Mouse (Mus musculus) heart, postnatal 25 days (tissue): ENCODE measurements around the gene Olfr585. TPM values are rescaled to one million over a fixed set of nuclear protein-coding genes. Genes with fewer than 3 reads are reported as not detected.

Experiments used
- DNase-seq: peaks from one replicate; pipeline ENCODE4 v3.0.0; 2022; ENCODE audit warnings: low spot score
- intact Hi-C: fragments of 180-260 bp; cut with DNase I; formaldehyde crosslinking; loops from one replicate; pipeline ENCODE4 v1.15.1; 2025
- total RNA-seq, 2 experiments: library from RNA; stranded (reverse); gene quantifications; 2 replicates each; pipeline ENCODE4 v1.2.3; 2021

The Olfr585 gene
- not detected for total RNA-seq

DNA sequence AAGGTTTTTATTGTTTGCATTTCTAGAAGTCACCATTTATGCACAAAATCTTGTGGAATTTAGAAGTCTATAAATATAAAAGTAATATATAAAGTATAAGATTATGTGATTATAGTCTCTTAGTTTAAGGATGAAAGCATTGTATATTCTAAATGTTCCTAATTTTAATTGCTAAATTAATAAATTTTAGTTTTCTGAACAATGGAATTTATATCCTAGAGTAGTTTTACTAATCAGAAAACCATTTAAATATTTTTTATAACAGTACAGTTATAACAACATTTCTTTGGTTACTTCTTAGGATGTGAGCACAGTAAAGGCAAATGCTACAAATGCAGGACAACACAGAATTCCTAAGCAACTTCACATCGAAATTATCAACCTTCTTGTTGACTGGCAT, at the start of gene Olfr585:
TSS of gene Olfr585 (plus strand) at position 301 of the 400 bp plus-strand sequence.
- intact Hi-C loops: no loop called here
- no peak for DNase-seq

DNA sequence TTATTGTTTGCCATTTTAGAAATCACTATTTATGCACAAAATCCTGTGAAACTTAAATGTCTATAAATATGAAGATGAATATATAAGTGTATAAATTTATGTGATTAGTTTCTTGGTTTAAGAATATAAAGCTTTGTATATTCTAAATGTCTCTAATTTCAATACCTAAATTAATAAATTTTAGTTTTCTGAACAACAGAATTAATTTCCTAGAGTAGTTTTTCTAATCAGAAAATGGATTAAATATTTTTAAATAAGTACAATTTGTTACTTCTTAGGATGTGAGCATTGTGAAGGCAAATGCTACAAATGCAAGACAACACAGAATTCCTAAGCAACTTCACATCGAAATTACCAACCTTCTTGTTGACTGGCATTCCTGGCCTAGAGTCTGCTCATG, 46.5 kb upstream of the Olfr585 start, which contains the start of gene Olfr583:
TSS of gene Olfr583 (plus strand) at position 301 of the 400 bp plus-strand sequence.
- DNase-seq: no peak
- intact Hi-C loops: loop anchor here (5.0 kb wide), 1 partner anchor 194 kb away; the partner anchor contains the start of gene Olfr566

DNA sequence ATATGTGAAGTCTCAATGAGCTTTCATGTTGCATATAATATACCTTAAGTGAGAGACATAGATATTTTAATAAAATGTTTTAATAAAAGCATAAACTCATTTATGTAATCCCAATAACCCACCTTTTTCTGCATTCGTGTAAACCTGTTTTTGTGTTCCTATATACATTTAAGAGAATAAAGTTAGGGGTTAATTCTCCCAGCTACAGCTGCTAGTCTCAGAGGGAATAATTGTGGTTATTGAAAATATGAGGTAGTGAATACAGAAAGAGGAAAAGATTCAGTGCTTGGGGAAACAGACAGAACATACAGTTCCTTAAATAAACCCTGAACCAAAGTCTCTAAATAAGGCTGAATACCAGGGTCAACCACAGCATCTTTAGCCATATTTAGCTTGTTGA, 15.9 kb upstream of the Olfr585 start, which contains the start of gene Olfr584:
TSS of gene Olfr584 (plus strand) at position 301 of the 400 bp plus-strand sequence.
- intact Hi-C loops: no loop called here

DNA sequence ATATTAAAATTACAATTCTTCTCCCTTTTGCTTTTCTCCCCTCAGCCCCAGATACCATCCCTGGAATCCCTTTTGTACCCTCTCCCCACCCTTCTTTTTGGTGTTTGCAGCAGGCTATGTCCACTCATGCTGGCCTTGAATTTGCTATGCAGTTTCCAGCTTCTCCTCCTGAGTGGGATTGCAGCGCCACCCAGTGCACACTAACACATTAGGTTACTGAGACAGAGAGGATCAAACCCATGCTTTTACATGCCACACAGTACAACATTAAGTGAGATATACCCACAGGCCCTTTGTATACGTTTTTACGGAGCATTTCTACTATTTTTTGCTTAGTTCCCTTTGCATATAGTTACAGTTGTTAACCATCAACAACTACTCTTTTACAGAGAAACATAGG, 21.9 kb downstream of the Olfr585 start:
- intact Hi-C loops: no loop called here
- DNase-seq: no peak

More for the DNA sequence above, 15.9 kb upstream of the Olfr585 start, which contains the start of gene Olfr584:
- DNase-seq: no peak

DNA sequence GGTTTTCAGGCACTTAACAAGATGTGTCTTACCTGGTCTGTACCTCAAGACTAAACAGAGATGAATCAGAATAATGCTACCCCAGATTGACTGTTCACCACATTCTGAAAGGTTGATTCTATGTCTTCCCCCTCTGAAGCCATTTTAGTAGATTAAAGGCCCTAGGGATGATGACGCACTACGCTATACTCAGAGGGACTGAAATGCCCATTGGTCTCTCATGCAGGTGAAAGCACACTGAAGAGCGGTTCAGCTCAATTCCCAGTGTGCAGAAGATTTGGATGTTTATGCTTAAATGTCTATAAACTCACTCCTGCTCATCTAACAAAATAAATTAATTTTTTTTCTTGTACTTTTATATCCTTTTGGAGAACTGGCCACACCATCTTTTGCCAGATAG, 28.0 kb downstream of the Olfr585 start, which contains the start of gene Olfr586:
TSS of gene Olfr586 (minus strand) at position 101 of the 400 bp plus-strand sequence.
- intact Hi-C loops: no loop called here

DNA sequence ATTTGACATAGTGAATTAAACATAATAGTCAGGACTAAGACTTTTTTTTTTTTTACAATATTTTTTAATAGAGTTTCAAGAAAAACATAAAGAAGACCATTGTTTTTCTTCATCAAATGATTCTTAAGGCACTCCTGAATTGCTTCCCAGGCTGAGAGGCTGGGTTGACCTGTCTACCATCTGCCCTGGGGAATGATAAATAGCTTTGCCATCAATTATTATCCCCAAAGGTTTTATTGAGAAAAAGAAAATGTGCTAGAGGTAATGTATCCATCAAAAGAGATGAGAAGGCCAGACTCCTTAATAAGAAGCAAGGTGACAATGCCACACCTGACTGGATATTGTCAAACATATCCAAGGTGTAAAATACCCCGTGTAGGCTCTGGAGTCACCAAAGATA, 43.1 kb downstream of the Olfr585 start, which contains the start of gene Olfr588-ps1:
TSS of gene Olfr588-ps1 (plus strand) at position 301 of the 400 bp plus-strand sequence.
- no peak for DNase-seq
- intact Hi-C loops: no loop called here

More for the DNA sequence above, 28.0 kb downstream of the Olfr585 start, which contains the start of gene Olfr586:
- no peak for DNase-seq

Other genes with a start within 250 kb of the Olfr585 start
- gene Olfr566, start 239.0 kb upstream of the Olfr585 start, total RNA-seq: not detected
- gene Olfr568, start 220.6 kb upstream of the Olfr585 start, total RNA-seq: not detected
- gene Olfr569, start 206.8 kb upstream of the Olfr585 start, total RNA-seq: not detected
- gene Olfr570, start 203.1 kb upstream of the Olfr585 start, total RNA-seq: not detected
- gene Olfr571, start 180.2 kb upstream of the Olfr585 start, total RNA-seq: not detected
- gene Olfr572, start 173.3 kb upstream of the Olfr585 start, total RNA-seq: not detected
- gene Olfr573-ps1, start 155.1 kb upstream of the Olfr585 start, total RNA-seq: not detected
- not detected for gene Olfr574, start 149.3 kb upstream of the Olfr585 start, total RNA-seq
- gene Olfr575, start 138.9 kb upstream of the Olfr585 start, total RNA-seq: not detected
- gene Olfr576, start 135.1 kb upstream of the Olfr585 start, total RNA-seq: not detected
- gene Olfr577, start 121.8 kb upstream of the Olfr585 start, total RNA-seq: not detected
- gene Olfr578, start 108.4 kb upstream of the Olfr585 start, total RNA-seq: not detected
- gene Olfr582, start 59.7 kb upstream of the Olfr585 start, total RNA-seq: not detected
- gene Olfr583, start 46.4 kb upstream of the Olfr585 start, total RNA-seq: not detected
- not detected for gene Olfr584, start 15.8 kb upstream of the Olfr585 start, total RNA-seq
- gene Olfr586, start 27.9 kb downstream of the Olfr585 start, total RNA-seq: not detected
- not detected for gene Olfr588-ps1, start 43.2 kb downstream of the Olfr585 start, total RNA-seq
- gene Olfr589, start 58.6 kb downstream of the Olfr585 start, total RNA-seq: not detected
- not detected for gene Olfr591, start 80.6 kb downstream of the Olfr585 start, total RNA-seq
- gene Olfr592, start 87.1 kb downstream of the Olfr585 start, total RNA-seq: not detected
- gene Olfr593, start 114.1 kb downstream of the Olfr585 start, total RNA-seq: not detected
- not detected for gene Olfr594, start 119.3 kb downstream of the Olfr585 start, total RNA-seq
- not detected for gene Usp17ld, start 154.8 kb downstream of the Olfr585 start, total RNA-seq
- gene Olfr596, start 207.9 kb downstream of the Olfr585 start, total RNA-seq: not detected
- not detected for gene Olfr597, start 218.6 kb downstream of the Olfr585 start, total RNA-seq
- gene Olfr598, start 225.8 kb downstream of the Olfr585 start, total RNA-seq: not detected
- not detected for gene Olfr599, start 238.2 kb downstream of the Olfr585 start, total RNA-seq